Mouse (Mus musculus): ENCODE data around the gene Tmem218. TPM values are rescaled to one million over a fixed set of nuclear protein-coding genes. Genes with fewer than 3 reads are reported as not detected.

The Tmem218 gene
- polyA plus RNA-seq, 1 experiment from 2014 or later: 12.6 TPM

- no peak overlapping the region for H3K9ac ChIP-seq
- no peak overlapping the region for H3K27ac ChIP-seq
- H3K9me3 ChIP-seq (replicated peaks): no peaks in the 10 kb centered on the region
- no peak for ATAC-seq
- H3K36me3 ChIP-seq (ENCODE audit: poor library complexity, severe bottlenecking): no peaks in the 10 kb centered on the region
- H3K4me2 ChIP-seq: no peak overlapping the region
- no peaks in the 10 kb centered on the region for H3K27me3 ChIP-seq
- no peak overlapping the region for H3K4me3 ChIP-seq
- H3K4me1 ChIP-seq: no peaks in the 10 kb centered on the region
- WGBS: 84% methylated on average over 4 of the region's 4 CpGs
Observed at GRCm38 (mm10) chr9:37197067-37197466, 11.0 kb upstream of the Tmem218 start.

GRCm38 (mm10) chr9:37200414-37200813 lies 7.6 kb upstream of the Tmem218 start:
- Histone ChIP-seq H3K4me2 (no peak overlapping the region), H3K9ac (no peak overlapping the region), H3K27ac (no peak overlapping the region), H3K9me3 (replicated peaks) (no peaks in the 10 kb centered on the region), H3K36me3 (ENCODE audit: poor library complexity, severe bottlenecking) (no peaks in the 10 kb centered on the region), H3K4me3 (no peak overlapping the region), H3K27me3 (no peaks in the 10 kb centered on the region), H3K4me1 (peaks cover 10% of the 10 kb centered on the region; the same call in 1 of the 2 replicates)
- ATAC-seq: no peak
- WGBS: 84% methylated on average over 5 of the region's 5 CpGs

- H3K9ac ChIP-seq: no peak overlapping the region
- H3K4me2 ChIP-seq: no peak overlapping the region
- no peak for ATAC-seq
- no peaks in the 10 kb centered on the region for H3K36me3 ChIP-seq (ENCODE audit: poor library complexity, severe bottlenecking)
- peaks cover 23% of the 10 kb centered on the region for H3K4me1 ChIP-seq
- no peaks in the 10 kb centered on the region for H3K27me3 ChIP-seq
- no peak overlapping the region for H3K4me3 ChIP-seq
- H3K9me3 ChIP-seq (replicated peaks): no peaks in the 10 kb centered on the region
- H3K27ac ChIP-seq: no peak overlapping the region
- 25% methylated on average over 5 of the region's 5 CpGs for whole genome bisulfite sequencing
Observed at GRCm38 (mm10) chr9:37203884-37204283, 4.1 kb upstream of the Tmem218 start.

GRCm38 (mm10) chr9:37213060-37213738 lies 5.2 kb downstream of the Tmem218 start:
- no peak for ATAC-seq
- whole genome bisulfite sequencing: 82% methylated on average over 13 of the region's 13 CpGs
- Histone ChIP-seq H3K36me3 (ENCODE audit: poor library complexity, severe bottlenecking) (no peaks in the 10 kb centered on the region), H3K27me3 (no peaks in the 10 kb centered on the region), H3K27ac (no peak overlapping the region), H3K4me2 (no peak overlapping the region), H3K9ac (no peak overlapping the region), H3K9me3 (replicated peaks) (no peaks in the 10 kb centered on the region), H3K4me3 (no peak overlapping the region), H3K4me1 (peaks cover 9% of the 10 kb centered on the region)

GRCm38 (mm10) chr9:37214327-37215060 lies 6.5 kb downstream of the Tmem218 start:
- no peak overlapping the region for H3K9ac ChIP-seq
- H3K27ac ChIP-seq: no peak overlapping the region
- H3K27me3 ChIP-seq: no peaks in the 10 kb centered on the region
- no peaks in the 10 kb centered on the region for H3K36me3 ChIP-seq (ENCODE audit: poor library complexity, severe bottlenecking)
- no peaks in the 10 kb centered on the region for H3K4me1 ChIP-seq
- 89% methylated on average over 9 of the region's 9 CpGs for WGBS
- H3K4me3 ChIP-seq: no peak overlapping the region
- H3K4me2 ChIP-seq: no peak overlapping the region
- no peaks in the 10 kb centered on the region for H3K9me3 ChIP-seq (replicated peaks)
- no peak for ATAC-seq

GRCm38 (mm10) chr9:37220755-37221154 lies 12.7 kb downstream of the Tmem218 start:
- Histone ChIP-seq H3K4me2 (no peak overlapping the region), H3K36me3 (ENCODE audit: poor library complexity, severe bottlenecking) (peaks cover 24% of the 10 kb centered on the region), H3K9me3 (replicated peaks) (no peaks in the 10 kb centered on the region), H3K4me1 (peaks cover 17% of the 10 kb centered on the region), H3K4me3 (no peak overlapping the region), H3K9ac (no peak overlapping the region), H3K27me3 (no peaks in the 10 kb centered on the region), H3K27ac (no peak overlapping the region)
- ATAC-seq: no peak
- 45% methylated on average over 8 of the region's 8 CpGs for WGBS

- WGBS: 83% methylated on average over 1 of the region's 1 CpGs
Observed at GRCm38 (mm10) chr9:37225581-37225980, 17.6 kb downstream of the Tmem218 start.

GRCm38 (mm10) chr9:37229880-37230325 lies 21.9 kb downstream of the Tmem218 start:
- H3K4me3 ChIP-seq: no peak overlapping the region
- no peak overlapping the region for H3K27ac ChIP-seq
- 6% methylated on average over 1 of the region's 1 CpGs for WGBS
- H3K36me3 ChIP-seq (ENCODE audit: poor library complexity, severe bottlenecking): 0 out of 2 replicates have a peak, but pooled peaks cover 5% of the 10 kb centered on the region
- ATAC-seq: peak; percentile 91
- no peak overlapping the region for H3K9ac ChIP-seq
- H3K4me1 ChIP-seq: peaks cover 6% of the 10 kb centered on the region; the same call in 1 of the 2 replicates
- no peaks in the 10 kb centered on the region for H3K9me3 ChIP-seq (replicated peaks)
- no peak overlapping the region for H3K4me2 ChIP-seq
- H3K27me3 ChIP-seq: no peaks in the 10 kb centered on the region

More at GRCm38 (mm10) chr9:37225581-37225980, 17.6 kb downstream of the Tmem218 start:
- peaks cover 23% of the 10 kb centered on the region for H3K4me1 ChIP-seq
- no peak overlapping the region for H3K27ac ChIP-seq
- H3K9me3 ChIP-seq (replicated peaks): no peaks in the 10 kb centered on the region
- no peak for ATAC-seq
- no peak overlapping the region for H3K4me2 ChIP-seq
- no peaks in the 10 kb centered on the region for H3K27me3 ChIP-seq
- no peak overlapping the region for H3K9ac ChIP-seq
- H3K4me3 ChIP-seq: no peak overlapping the region
- peaks cover 24% of the 10 kb centered on the region for H3K36me3 ChIP-seq (ENCODE audit: poor library complexity, severe bottlenecking)

- Histone ChIP-seq H3K4me1 (peaks cover 6% of the 10 kb centered on the region; the same call in 1 of the 2 replicates), H3K27me3 (no peaks in the 10 kb centered on the region), H3K27ac (no peak overlapping the region), H3K36me3 (ENCODE audit: poor library complexity, severe bottlenecking) (no peaks in the 10 kb centered on the region), H3K9me3 (replicated peaks) (no peaks in the 10 kb centered on the region), H3K4me3 (no peak overlapping the region), H3K9ac (no peak overlapping the region), H3K4me2 (no peak overlapping the region)
- 92% methylated on average over 9 of the region's 9 CpGs for WGBS
- ATAC-seq: no peak; the same call in 1 of the 2 replicates
Observed at GRCm38 (mm10) chr9:37230486-37231195, 22.6 kb downstream of the Tmem218 start.

GRCm38 (mm10) chr9:37232201-37233195 lies 24.5 kb downstream of the Tmem218 start:
- Histone ChIP-seq H3K27me3 (no peaks in the 10 kb centered on the region), H3K4me2 (no peak overlapping the region), H3K9ac (peak overlapping the region; percentile 31; the same call in 1 of the 2 replicates), H3K9me3 (replicated peaks) (no peaks in the 10 kb centered on the region), H3K27ac (no peak overlapping the region), H3K4me1 (peaks cover 6% of the 10 kb centered on the region; the same call in 1 of the 2 replicates), H3K4me3 (no peak overlapping the region), H3K36me3 (ENCODE audit: poor library complexity, severe bottlenecking) (no peaks in the 10 kb centered on the region)
- no peak for ATAC-seq
- 64% methylated on average over 22 of the region's 22 CpGs for WGBS

All from forebrain, embryonic 13.5 days (tissue).